Mouse (Mus musculus) testis, postnatal 14 days (tissue): ENCODE results near the gene Iqck.

Experiments used
- DNase-seq: peaks from one replicate; pipeline ENCODE4 v3.0.0; 2021; ENCODE audit warnings: low spot score

Gene Iqck

GRCm38 (mm10) chr7:118851571-118851970 lies 4.0 kb upstream of the Iqck start:
- DNase-seq, result no peak

- DNase-seq, result no peak
Observed at GRCm38 (mm10) chr7:118852611-118853010, 2.9 kb upstream of the Iqck start.

- DNase-seq, result no peak
Observed at GRCm38 (mm10) chr7:118854606-118855005, 946 bp upstream of the Iqck start.

- no peak for DNase-seq
Observed at GRCm38 (mm10) chr7:118855877-118856304, 339 bp downstream of the Iqck start, which contains the start of gene Knop1. Knop1 (minus strand) TSS chr7:118856254.

- DNase-seq, result no peak
Observed at GRCm38 (mm10) chr7:118858640-118859039, 3.1 kb downstream of the Iqck start.

- no peak for DNase-seq
Observed at GRCm38 (mm10) chr7:118865362-118865761, 9.8 kb downstream of the Iqck start.

GRCm38 (mm10) chr7:118879466-118880029 lies 24.0 kb downstream of the Iqck start:
- no peak for DNase-seq

GRCm38 (mm10) chr7:118883957-118884356 lies 28.4 kb downstream of the Iqck start:
- DNase-seq, result no peak

- DNase-seq, result no peak
Observed at GRCm38 (mm10) chr7:118884969-118885368, 29.4 kb downstream of the Iqck start.

GRCm38 (mm10) chr7:118887303-118888055 lies 31.9 kb downstream of the Iqck start:
- DNase-seq, result no peak

- no peak for DNase-seq
Observed at GRCm38 (mm10) chr7:118889046-118889680, 33.6 kb downstream of the Iqck start.

GRCm38 (mm10) chr7:118895469-118896450 lies 40.2 kb downstream of the Iqck start:
- DNase-seq, result no peak

GRCm38 (mm10) chr7:118898063-118898462 lies 42.5 kb downstream of the Iqck start:
- no peak for DNase-seq

- no peak for DNase-seq
Observed at GRCm38 (mm10) chr7:118900090-118900489, 44.5 kb downstream of the Iqck start.

- peak; percentile 19 for DNase-seq
Observed at GRCm38 (mm10) chr7:118902944-118903343, 47.4 kb downstream of the Iqck start.

- DNase-seq, result no peak
Observed at GRCm38 (mm10) chr7:118903879-118904278, 48.3 kb downstream of the Iqck start.

GRCm38 (mm10) chr7:118904530-118904929 lies 49.0 kb downstream of the Iqck start:
- DNase-seq, result no peak

- no peak for DNase-seq
Observed at GRCm38 (mm10) chr7:118908961-118909515, 53.5 kb downstream of the Iqck start.

GRCm38 (mm10) chr7:118910464-118910863 lies 54.9 kb downstream of the Iqck start:
- DNase-seq, result no peak

- DNase-seq, result no peak
Observed at GRCm38 (mm10) chr7:118911170-118911569, 55.6 kb downstream of the Iqck start.

- DNase-seq, result no peak
Observed at GRCm38 (mm10) chr7:118911571-118911970, 56.0 kb downstream of the Iqck start.

GRCm38 (mm10) chr7:118912049-118912490 lies 56.5 kb downstream of the Iqck start:
- no peak for DNase-seq
